Mouse (Mus musculus): ENCODE data around the gene Il1f6. TPM values are rescaled to one million over a fixed set of nuclear protein-coding genes. Genes with fewer than 3 reads are reported as not detected.
"Not testable (repeated sequence)": the region's sequence is repeated elsewhere in the genome, so short reads cannot be mapped to it uniquely, and the experiment has no call there.

The Il1f6 gene
- total RNA-seq (2018; cell fraction: chromatin; rRNA removed): not detected
- total RNA-seq (2018; cell fraction: cytosol; rRNA removed): not detected
- total RNA-seq (2018; cell fraction: nucleus; rRNA removed): not detected
- not detected in 3 replicates for polyA plus RNA-seq (2018)

DNA sequence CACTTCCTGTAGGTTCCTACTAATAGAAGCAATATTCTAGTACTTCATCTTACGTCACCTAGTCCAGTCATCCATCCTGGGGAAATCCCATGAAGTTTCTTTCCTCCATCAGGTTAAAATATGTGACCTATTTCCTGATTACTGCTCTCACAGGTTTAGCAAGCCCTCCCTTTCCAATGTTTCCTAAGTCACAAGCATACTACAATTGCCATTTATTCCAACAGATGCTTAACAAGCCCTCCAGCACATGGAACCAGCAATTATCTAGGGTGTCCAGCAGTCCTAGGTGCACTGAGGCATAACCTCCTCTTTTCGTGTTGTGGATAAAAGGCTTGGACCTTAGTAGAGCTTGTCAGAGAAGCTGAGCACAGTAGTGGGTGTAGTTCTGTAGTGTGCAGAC, at the start of gene Il1f6:
Gene Il1f6 (plus strand): TSS at position 301 of the 400 bp plus-strand sequence.
- no peak within 1 kb of the TSS for H3K27ac ChIP-seq
- no peak within 1 kb of the TSS for H3K4me3 ChIP-seq (ENCODE audit: inconsistent target)
- no peaks in the 10 kb centered on the region for H3K36me3 ChIP-seq (ENCODE audit: inconsistent target)
- WGBS (ENCODE audit: missing documents): 82% methylated on average over 2 of the region's 2 CpGs
- no peaks in the 10 kb centered on the region for H3K79me2 ChIP-seq (ENCODE audit: inconsistent target)

DNA sequence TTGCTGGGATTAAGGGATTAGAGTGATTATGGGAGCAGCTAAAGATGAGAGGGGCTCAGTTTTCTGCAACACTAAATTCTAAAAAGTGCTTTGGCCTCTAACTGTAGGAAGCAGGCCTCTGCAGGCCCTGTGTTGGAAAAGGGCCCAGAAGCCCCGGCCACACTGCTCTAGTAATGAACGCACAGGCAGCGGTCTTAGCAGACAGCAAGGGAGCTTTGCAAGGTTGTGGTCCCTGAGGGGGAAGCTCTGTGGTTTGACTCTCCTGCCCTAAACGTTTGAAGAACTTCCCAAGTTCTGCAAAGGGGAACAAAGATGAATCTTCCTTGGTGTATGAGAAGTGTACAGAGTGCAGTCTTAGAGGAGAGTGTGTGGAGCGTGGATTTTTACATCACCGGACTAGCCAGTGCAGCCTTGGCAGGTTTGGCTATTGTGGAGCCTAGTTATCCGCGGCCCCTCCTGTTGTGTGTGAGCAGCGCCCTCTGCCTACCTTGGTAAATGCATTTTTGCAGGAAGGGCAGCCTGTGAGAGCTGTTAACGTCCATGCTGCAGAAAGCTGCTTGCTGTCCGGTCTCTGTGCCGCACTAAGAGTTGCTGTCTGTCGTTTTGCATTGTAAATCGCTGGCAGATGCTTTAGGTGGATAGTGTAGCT, 33.4 kb upstream of the Il1f6 start:
- H3K79me2 ChIP-seq (ENCODE audit: inconsistent target); H3K36me3 ChIP-seq (ENCODE audit: inconsistent target); H3K4me3 ChIP-seq (ENCODE audit: inconsistent target); H3K27ac ChIP-seq: not testable (repeated sequence)
- 4% methylated on average over 14 of the region's 14 CpGs for WGBS (ENCODE audit: missing documents)

DNA sequence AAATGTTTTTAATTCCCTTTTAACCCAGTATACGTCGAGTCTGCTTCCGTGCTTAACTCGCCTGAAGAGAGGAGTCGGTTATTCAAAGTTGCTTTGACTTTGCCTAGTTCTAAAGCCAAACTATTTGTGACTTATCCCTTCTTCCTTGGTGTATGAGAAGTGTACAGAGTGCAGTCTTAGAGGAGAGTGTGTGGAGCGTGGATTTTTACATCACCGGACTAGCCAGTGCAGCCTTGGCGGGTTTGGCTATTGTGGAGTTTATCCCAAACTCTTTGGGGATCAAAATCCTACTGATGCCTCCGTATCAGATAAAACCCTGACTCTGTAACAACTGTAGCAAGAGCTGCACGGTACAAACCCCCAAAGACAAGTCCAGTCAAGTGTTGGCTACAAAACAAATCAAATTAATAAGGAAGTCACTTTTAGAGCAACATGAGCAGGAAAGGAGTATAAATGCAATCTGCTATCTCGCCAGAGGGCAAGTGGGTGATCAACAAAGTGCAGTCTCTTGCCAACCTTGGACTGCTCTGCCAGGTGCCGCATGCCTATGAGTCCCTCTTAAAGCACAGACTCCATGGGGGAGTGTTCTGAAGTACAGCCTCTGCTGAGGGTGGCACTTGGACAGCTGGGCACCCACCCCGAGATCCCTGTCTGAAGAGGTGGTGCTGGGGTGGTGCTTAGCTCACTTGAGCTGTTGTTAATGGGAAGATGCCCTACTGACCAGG, 32.6 kb upstream of the Il1f6 start:
- not testable (repeated sequence) for H3K4me3 ChIP-seq (ENCODE audit: inconsistent target); H3K36me3 ChIP-seq (ENCODE audit: inconsistent target); H3K79me2 ChIP-seq (ENCODE audit: inconsistent target); H3K27ac ChIP-seq
- 44% methylated on average over 13 of the region's 13 CpGs for WGBS (ENCODE audit: missing documents)

GRCm38 (mm10) chr2:24184092-24184491, 31.1 kb upstream of the Il1f6 start:
- H3K4me3 ChIP-seq (ENCODE audit: inconsistent target); H3K36me3 ChIP-seq (ENCODE audit: inconsistent target); H3K79me2 ChIP-seq (ENCODE audit: inconsistent target); H3K27ac ChIP-seq: not testable (repeated sequence)

- Histone ChIP-seq H3K79me2 (ENCODE audit: inconsistent target) (no peaks in the 10 kb centered on the region), H3K36me3 (ENCODE audit: inconsistent target) (no peaks in the 10 kb centered on the region), H3K27ac (no peak within 1 kb of the TSS), H3K4me3 (ENCODE audit: inconsistent target) (no peak within 1 kb of the TSS)
- WGBS (ENCODE audit: missing documents): 88% methylated on average over 1 of the region's 1 CpGs
Observed at GRCm38 (mm10) chr2:24186176-24186575, 29.0 kb upstream of the Il1f6 start, which contains the start of gene Il1f9. Il1f9 (plus strand) TSS chr2:24186476.

GRCm38 (mm10) chr2:24187585-24187984, 27.6 kb upstream of the Il1f6 start:
- 15% methylated on average over 6 of the region's 6 CpGs for WGBS (ENCODE audit: missing documents)

DNA sequence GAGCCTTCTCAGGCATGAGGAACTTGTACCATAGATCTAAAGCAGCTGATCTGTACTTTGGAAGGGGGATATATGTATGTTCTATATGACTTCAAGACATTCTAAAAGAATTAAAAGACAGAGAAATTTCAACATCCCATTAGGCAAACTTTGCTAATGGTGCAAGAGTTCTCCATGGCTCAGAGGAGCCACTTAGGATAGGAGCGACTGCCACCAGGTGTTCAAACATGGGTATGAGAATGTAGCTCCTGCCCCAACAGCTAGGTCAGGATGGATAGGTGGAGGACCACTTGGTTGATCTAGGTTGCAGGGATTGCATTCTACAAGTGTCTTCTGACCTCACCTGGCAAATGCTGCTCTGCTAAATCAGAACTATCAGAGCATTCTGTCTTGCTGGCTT, 27.0 kb upstream of the Il1f6 start:
- H3K4me3 ChIP-seq (ENCODE audit: inconsistent target): no peak overlapping the region
- 35% methylated on average over 1 of the region's 1 CpGs for WGBS (ENCODE audit: missing documents)
- no peaks in the 10 kb centered on the region for H3K36me3 ChIP-seq (ENCODE audit: inconsistent target)
- H3K79me2 ChIP-seq (ENCODE audit: inconsistent target): no peaks in the 10 kb centered on the region
- H3K27ac ChIP-seq: no peak overlapping the region

More at GRCm38 (mm10) chr2:24187585-24187984, 27.6 kb upstream of the Il1f6 start:
- Histone ChIP-seq H3K36me3 (ENCODE audit: inconsistent target) (no peaks in the 10 kb centered on the region), H3K79me2 (ENCODE audit: inconsistent target) (no peaks in the 10 kb centered on the region), H3K4me3 (ENCODE audit: inconsistent target) (no peak overlapping the region), H3K27ac (no peak overlapping the region)

DNA sequence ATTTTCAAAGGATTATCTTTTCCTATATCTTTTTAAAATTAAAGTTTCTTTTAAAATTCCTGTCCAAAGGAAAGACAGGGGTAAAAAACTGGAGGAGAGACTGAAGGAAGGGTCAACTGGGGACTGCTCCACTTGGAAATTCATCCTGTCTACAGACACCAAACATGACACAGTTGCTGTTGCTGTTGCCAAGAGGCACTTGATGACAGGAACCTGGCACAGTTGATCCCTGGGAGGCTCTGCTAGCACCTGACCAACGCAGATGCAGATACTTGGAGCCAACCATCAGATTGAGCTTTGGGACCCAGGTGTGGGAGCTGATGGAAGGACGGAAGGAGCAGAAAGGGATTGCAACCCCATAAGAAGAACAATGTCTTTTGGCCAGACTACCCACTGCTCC, 12.0 kb downstream of the Il1f6 start:
- H3K27ac ChIP-seq: no peak overlapping the region
- 91% methylated on average over 2 of the region's 2 CpGs for WGBS (ENCODE audit: missing documents)
- H3K79me2 ChIP-seq (ENCODE audit: inconsistent target): no peaks in the 10 kb centered on the region
- H3K4me3 ChIP-seq (ENCODE audit: inconsistent target): no peak overlapping the region
- no peaks in the 10 kb centered on the region for H3K36me3 ChIP-seq (ENCODE audit: inconsistent target)

GRCm38 (mm10) chr2:24267503-24267902, 52.3 kb downstream of the Il1f6 start:
- 100% methylated on average over 1 of the region's 1 CpGs for WGBS (ENCODE audit: missing documents)
- Histone ChIP-seq H3K4me3 (ENCODE audit: inconsistent target) (no peak overlapping the region), H3K27ac (no peak overlapping the region), H3K79me2 (ENCODE audit: inconsistent target) (no peaks in the 10 kb centered on the region), H3K36me3 (ENCODE audit: inconsistent target) (no peaks in the 10 kb centered on the region)

DNA sequence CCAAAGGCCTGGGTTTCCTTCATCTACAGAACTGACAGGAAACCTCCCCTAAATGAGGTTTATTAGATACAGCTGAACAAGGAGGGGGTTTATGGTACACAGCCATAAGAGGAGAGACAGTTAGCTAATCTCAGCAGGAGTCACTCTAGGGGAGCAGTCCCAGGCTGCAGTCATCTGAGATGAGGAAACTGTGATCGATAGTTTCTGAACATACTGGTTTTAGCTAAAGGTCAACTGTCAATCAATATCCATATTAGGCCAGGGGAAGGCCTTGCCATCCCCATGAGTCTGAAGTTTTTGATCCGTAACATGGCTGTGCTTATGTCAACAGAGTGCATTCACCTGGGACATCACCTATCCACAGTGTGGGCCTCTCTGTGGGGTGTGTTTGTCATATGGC, 58.4 kb downstream of the Il1f6 start:
- 90% methylated on average over 2 of the region's 2 CpGs for WGBS (ENCODE audit: missing documents)
- Histone ChIP-seq H3K4me3 (ENCODE audit: inconsistent target) (no peak overlapping the region), H3K27ac (no peak overlapping the region), H3K36me3 (ENCODE audit: inconsistent target) (no peaks in the 10 kb centered on the region), H3K79me2 (ENCODE audit: inconsistent target) (no peaks in the 10 kb centered on the region)

GRCm38 (mm10) chr2:24275146-24275545, 59.9 kb downstream of the Il1f6 start:
- no peaks in the 10 kb centered on the region for H3K79me2 ChIP-seq (ENCODE audit: inconsistent target)
- WGBS (ENCODE audit: missing documents): 44% methylated on average over 1 of the region's 1 CpGs

More at GRCm38 (mm10) chr2:24275146-24275545, 59.9 kb downstream of the Il1f6 start:
- Histone ChIP-seq H3K27ac (no peak overlapping the region), H3K36me3 (ENCODE audit: inconsistent target) (no peaks in the 10 kb centered on the region), H3K4me3 (ENCODE audit: inconsistent target) (no peak overlapping the region)

Other genes with a start within 250 kb of the Il1f6 start
- 22.4 to 33.9 TPM (median 27.2 TPM) in 3 replicates for gene Hnmt, start 166.0 kb upstream of the Il1f6 start, polyA plus RNA-seq (2018)
- not detected in 3 replicates for gene Tbpl2, start 118.8 kb upstream of the Il1f6 start, polyA plus RNA-seq (2018)
- not detected in 3 replicates for gene Il1f8, start 62.3 kb upstream of the Il1f6 start, polyA plus RNA-seq (2018)
- 0.20 to 0.42 TPM in 2 of 3 replicates, not detected in the other for gene Il1f9, start 28.9 kb upstream of the Il1f6 start, polyA plus RNA-seq (2018)
- gene Il1f5, start 61.5 kb downstream of the Il1f6 start, polyA plus RNA-seq (2018): not detected in 3 replicates
- not detected in 3 replicates for gene Il1f10, start 75.8 kb downstream of the Il1f6 start, polyA plus RNA-seq (2018)
- 61.2 to 130 TPM (median 113 TPM) in 3 replicates for gene Il1rn, start 121.4 kb downstream of the Il1f6 start, polyA plus RNA-seq (2018)
- gene Psd4, start 152.2 kb downstream of the Il1f6 start, polyA plus RNA-seq (2018): 26.6 to 56.4 TPM (median 37.3 TPM) in 3 replicates

Data from macrophage (primary cell).